Mouse (Mus musculus) liver, adult 2 months (tissue): Measurements from ENCODE around the gene Cyth3.

ENCODE experiments used
- CTCF ChIP-seq: fragments of 200-500 bp; IDR thresholded peaks from 2 replicates; pipeline ENCODE4 v1.5.1; 2011; ENCODE audit warnings: low read depth, low read length, control low read depth
- POLR2A ChIP-seq: fragments of 200-500 bp; IDR thresholded peaks from 2 replicates; pipeline ENCODE4 v1.6.1; 2011; ENCODE audit warnings: low read length, control low read depth; ENCODE audit not compliant: insufficient read depth; ENCODE audit errors: extremely low read depth

DNA sequence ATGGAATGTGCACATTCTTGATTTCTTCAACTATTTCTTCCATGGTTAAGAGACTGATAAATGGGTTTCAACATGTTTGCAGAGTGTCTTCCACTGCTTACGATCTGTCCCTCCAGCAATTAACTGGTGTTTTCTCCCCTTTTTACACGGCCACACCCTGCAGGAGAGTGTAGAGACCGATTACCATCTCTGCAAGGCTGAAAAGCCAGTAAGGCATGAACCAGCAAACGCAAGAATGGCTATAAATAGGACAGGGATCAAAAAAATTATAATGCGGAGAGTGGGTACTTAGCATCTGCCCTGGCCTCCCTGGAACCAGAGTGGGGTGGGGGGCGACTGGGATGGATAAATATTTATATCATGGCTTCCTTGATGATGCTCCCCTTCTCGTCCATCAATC lies 3.7 kb upstream of the Cyth3 start:
- TF ChIP-seq POLR2A (no peak), CTCF (no peak)
